Mouse (Mus musculus): ENCODE results near the gene Olfr202. TPM values are rescaled to one million over a fixed set of nuclear protein-coding genes. Genes with fewer than 3 reads are reported as not detected.

Olfr202 gene
- not detected in 2 replicates for polyA plus RNA-seq (2015; fragmentation: Nextera tagmentation; extraction: Ambion mirVana)

DNA sequence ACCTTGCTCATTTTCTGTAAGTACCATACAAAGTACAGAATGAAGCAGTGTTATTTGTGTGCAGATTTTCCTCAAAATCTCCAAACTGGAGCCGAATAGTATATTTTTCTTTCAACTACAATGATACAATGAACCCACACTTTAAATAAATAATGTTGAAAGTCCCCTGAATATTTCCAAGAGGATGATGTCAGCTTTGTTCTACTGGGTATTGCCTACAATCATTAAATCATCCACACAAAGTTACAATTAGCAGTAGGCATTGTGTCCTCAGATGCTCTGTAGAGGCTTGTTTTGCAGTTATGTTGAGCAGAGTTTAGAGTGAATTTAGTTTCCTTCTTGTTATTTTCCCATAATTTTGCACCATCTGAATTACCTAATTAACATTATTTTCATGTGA, at the start of gene Olfr202:
Gene Olfr202 (minus strand): TSS at position 101 of the 400 bp plus-strand sequence.

DNA sequence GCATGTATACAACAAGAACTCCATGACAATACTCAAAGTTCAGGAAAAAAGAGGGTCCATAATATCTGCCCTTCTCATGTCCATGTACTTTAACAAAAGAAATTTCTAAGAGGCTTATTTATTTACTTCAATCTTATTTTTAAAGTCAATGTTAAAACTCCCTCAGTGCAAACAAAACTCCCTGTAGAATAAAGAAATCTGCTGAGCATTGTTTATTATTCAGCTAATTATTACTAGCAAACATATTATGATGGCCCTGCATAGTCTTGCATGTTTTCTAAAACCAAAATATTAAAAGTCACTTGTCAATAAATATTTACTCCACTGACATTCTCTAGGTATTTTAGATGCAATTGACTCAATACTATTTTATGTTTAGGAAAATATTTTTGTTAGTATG, 44.4 kb upstream of the Olfr202 start, which contains the start of gene Olfr205:
Gene Olfr205 (minus strand): TSS at position 101 of the 400 bp plus-strand sequence.

DNA sequence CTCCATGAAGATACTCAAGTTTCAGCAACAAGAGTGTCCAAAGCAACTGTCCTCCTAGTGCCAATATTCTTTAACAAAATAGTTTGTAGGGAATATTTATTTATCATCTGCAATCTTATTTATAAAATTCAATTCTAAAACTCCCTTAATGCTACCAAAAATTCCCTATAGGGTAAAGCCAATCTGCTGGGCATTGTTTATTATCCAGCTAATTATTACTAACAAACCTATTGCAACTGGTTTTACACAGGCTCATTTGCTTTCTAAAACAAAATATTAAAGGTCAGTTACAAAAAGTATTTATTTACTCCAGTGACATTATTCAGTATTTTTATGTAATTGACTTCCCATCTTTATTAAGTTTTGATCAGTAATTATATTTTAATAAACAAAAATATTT, 31.6 kb upstream of the Olfr202 start, which contains the start of gene Olfr204:
Gene Olfr204 (minus strand): TSS at position 101 of the 400 bp plus-strand sequence.

GRCm38 (mm10) chr16:59298581-59298980, 12.0 kb upstream of the Olfr202 start, which contains the start of gene Olfr203:
Gene Olfr203, plus strand, starts transcription at chr16:59298881.

DNA sequence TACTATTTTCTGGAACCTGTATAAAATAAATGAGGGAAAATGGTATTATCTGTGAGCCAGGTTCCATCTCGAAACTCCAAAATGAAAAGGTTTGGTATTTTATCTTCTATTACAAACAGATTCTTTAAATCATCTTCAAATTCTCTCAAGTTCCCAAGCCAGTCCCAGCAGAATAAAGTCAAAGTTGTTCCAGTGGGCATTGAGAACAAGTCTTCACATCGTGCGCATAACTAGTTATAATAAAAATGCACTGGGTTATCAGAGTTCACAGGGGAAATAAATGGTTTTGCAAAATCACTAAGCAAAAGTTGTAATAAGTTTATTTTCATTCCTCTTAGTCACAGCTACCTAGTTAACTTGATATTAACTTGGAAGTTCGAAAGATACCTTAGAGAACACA, 14.1 kb downstream of the Olfr202 start, which contains the start of gene Olfr201:
Gene Olfr201 (minus strand): TSS at position 101 of the 400 bp plus-strand sequence.

Other genes starting within 250 kb of the Olfr202 start
- gene Olfr187, start 247.0 kb downstream of the Olfr202 start, polyA plus RNA-seq (2015; fragmentation: Nextera tagmentation; extraction: Ambion mirVana) = not detected in 2 replicates
- gene Olfr190, start 208.8 kb downstream of the Olfr202 start, polyA plus RNA-seq (2015; fragmentation: Nextera tagmentation; extraction: Ambion mirVana) = not detected in 2 replicates
- gene Olfr191, start 197.0 kb downstream of the Olfr202 start, polyA plus RNA-seq (2015; fragmentation: Nextera tagmentation; extraction: Ambion mirVana) = not detected in 2 replicates
- gene Olfr193, start 174.9 kb downstream of the Olfr202 start, polyA plus RNA-seq (2015; fragmentation: Nextera tagmentation; extraction: Ambion mirVana) = not detected in 2 replicates
- gene Olfr194, start 165.7 kb downstream of the Olfr202 start, polyA plus RNA-seq (2015; fragmentation: Nextera tagmentation; extraction: Ambion mirVana) = not detected in 2 replicates
- gene Olfr195, start 139.7 kb downstream of the Olfr202 start, polyA plus RNA-seq (2015; fragmentation: Nextera tagmentation; extraction: Ambion mirVana) = not detected in 2 replicates
- not detected in 2 replicates for gene Olfr196, start 116.3 kb downstream of the Olfr202 start, polyA plus RNA-seq (2015; fragmentation: Nextera tagmentation; extraction: Ambion mirVana)
- gene Olfr198, start 83.3 kb downstream of the Olfr202 start, polyA plus RNA-seq (2015; fragmentation: Nextera tagmentation; extraction: Ambion mirVana) = not detected in 2 replicates
- not detected in 2 replicates for gene Olfr199, start 67.0 kb downstream of the Olfr202 start, polyA plus RNA-seq (2015; fragmentation: Nextera tagmentation; extraction: Ambion mirVana)
- not detected in 2 replicates for gene Olfr201, start 14.2 kb downstream of the Olfr202 start, polyA plus RNA-seq (2015; fragmentation: Nextera tagmentation; extraction: Ambion mirVana)
- not detected in 2 replicates for gene Olfr203, start 12.1 kb upstream of the Olfr202 start, polyA plus RNA-seq (2015; fragmentation: Nextera tagmentation; extraction: Ambion mirVana)
- gene Olfr204, start 31.5 kb upstream of the Olfr202 start, polyA plus RNA-seq (2015; fragmentation: Nextera tagmentation; extraction: Ambion mirVana) = not detected in 2 replicates
- not detected in 2 replicates for gene Olfr205, start 44.3 kb upstream of the Olfr202 start, polyA plus RNA-seq (2015; fragmentation: Nextera tagmentation; extraction: Ambion mirVana)
- not detected in 2 replicates for gene Olfr206, start 62.5 kb upstream of the Olfr202 start, polyA plus RNA-seq (2015; fragmentation: Nextera tagmentation; extraction: Ambion mirVana)
- gene Olfr209, start 77.2 kb upstream of the Olfr202 start, polyA plus RNA-seq (2015; fragmentation: Nextera tagmentation; extraction: Ambion mirVana) = not detected in 2 replicates
- gene Gabrr3, start 120.5 kb upstream of the Olfr202 start, polyA plus RNA-seq (2015; fragmentation: Nextera tagmentation; extraction: Ambion mirVana) = 0.06 TPM in 1 of 2 replicates, not detected in the other
- gene Riox2, start 185.0 kb upstream of the Olfr202 start, polyA plus RNA-seq (2015; fragmentation: Nextera tagmentation; extraction: Ambion mirVana) = 11.9 and 12.6 TPM in 2 replicates